Mouse (Mus musculus): ENCODE results near the gene 2900011O08Rik.
"Not testable (repeated sequence)": the region's sequence is repeated elsewhere in the genome, so short reads cannot be mapped to it uniquely, and the experiment has no call there.

Gene 2900011O08Rik

GRCm38 (mm10) chr16:14066571-14066970 lies 80.2 kb downstream of the 2900011O08Rik start:
- not testable (repeated sequence) for DNase-seq (ENCODE audit: low read depth)

GRCm38 (mm10) chr16:14068701-14069100 lies 82.3 kb downstream of the 2900011O08Rik start:
- not testable (repeated sequence) for DNase-seq (ENCODE audit: low read depth)

- DNase-seq (ENCODE audit: low read depth) = no peak
These were observed 84.2 kb downstream of the 2900011O08Rik start for GRCm38 (mm10) chr16:14070471-14071169.

GRCm38 (mm10) chr16:14082925-14083324 lies 96.5 kb downstream of the 2900011O08Rik start:
- no peak for DNase-seq (ENCODE audit: low read depth)

- peak; percentile 86 for DNase-seq (ENCODE audit: low read depth)
These were observed 101.8 kb downstream of the 2900011O08Rik start for GRCm38 (mm10) chr16:14088249-14088648.

- DNase-seq (ENCODE audit: low read depth) = no peak
These were observed 102.9 kb downstream of the 2900011O08Rik start for GRCm38 (mm10) chr16:14089296-14089695.

- DNase-seq (ENCODE audit: low read depth) = no peak
These were observed 105.4 kb downstream of the 2900011O08Rik start for GRCm38 (mm10) chr16:14091771-14092170.

- no peak for DNase-seq (ENCODE audit: low read depth)
These were observed 119.5 kb downstream of the 2900011O08Rik start for GRCm38 (mm10) chr16:14105891-14106290.

- DNase-seq (ENCODE audit: low read depth) = peak; percentile 44
These were observed 123.3 kb downstream of the 2900011O08Rik start for GRCm38 (mm10) chr16:14109651-14110230.

- DNase-seq (ENCODE audit: low read depth) = peak; percentile 87
These were observed 124.5 kb downstream of the 2900011O08Rik start for GRCm38 (mm10) chr16:14110922-14111321.

GRCm38 (mm10) chr16:14112133-14112532 lies 125.7 kb downstream of the 2900011O08Rik start:
- DNase-seq (ENCODE audit: low read depth) = peak; percentile 85

GRCm38 (mm10) chr16:14112742-14113141 lies 126.3 kb downstream of the 2900011O08Rik start:
- no peak for DNase-seq (ENCODE audit: low read depth)

GRCm38 (mm10) chr16:14117299-14117698 lies 130.9 kb downstream of the 2900011O08Rik start:
- DNase-seq (ENCODE audit: low read depth) = no peak

- no peak for DNase-seq (ENCODE audit: low read depth)
These were observed 134.5 kb downstream of the 2900011O08Rik start for GRCm38 (mm10) chr16:14120941-14121340.

- DNase-seq (ENCODE audit: low read depth) = no peak
These were observed 135.2 kb downstream of the 2900011O08Rik start for GRCm38 (mm10) chr16:14121563-14121962.

GRCm38 (mm10) chr16:14122586-14122985 lies 136.2 kb downstream of the 2900011O08Rik start:
- DNase-seq (ENCODE audit: low read depth) = no peak

- no peak for DNase-seq (ENCODE audit: low read depth)
These were observed 137.5 kb downstream of the 2900011O08Rik start for GRCm38 (mm10) chr16:14123901-14124300.

- no peak for DNase-seq (ENCODE audit: low read depth)
These were observed 138.3 kb downstream of the 2900011O08Rik start for GRCm38 (mm10) chr16:14124709-14125108.

- no peak for DNase-seq (ENCODE audit: low read depth)
These were observed 138.8 kb downstream of the 2900011O08Rik start for GRCm38 (mm10) chr16:14125253-14125652.

GRCm38 (mm10) chr16:14128977-14129376 lies 142.6 kb downstream of the 2900011O08Rik start:
- DNase-seq (ENCODE audit: low read depth) = peak; percentile 85

- DNase-seq (ENCODE audit: low read depth) = no peak
These were observed 144.4 kb downstream of the 2900011O08Rik start for GRCm38 (mm10) chr16:14130796-14131195.

- DNase-seq (ENCODE audit: low read depth) = peak; percentile 47
These were observed 145.0 kb downstream of the 2900011O08Rik start for GRCm38 (mm10) chr16:14131376-14131775.

- DNase-seq (ENCODE audit: low read depth) = peak; percentile 93
These were observed 145.4 kb downstream of the 2900011O08Rik start for GRCm38 (mm10) chr16:14131838-14132237.

- DNase-seq (ENCODE audit: low read depth) = peak; percentile 26
These were observed 148.6 kb downstream of the 2900011O08Rik start for GRCm38 (mm10) chr16:14135014-14135413.

Data from 416B (cell line).